Mouse (Mus musculus): ENCODE results near the gene Fyco1. TPM values are rescaled to one million over a fixed set of nuclear protein-coding genes. Genes with fewer than 3 reads are reported as not detected.
A peak's percentile ranks its signal among the peaks of the same experiment; 100 is the strongest.

The Fyco1 gene
- polyA plus RNA-seq, 1 experiment, result 8.7 TPM

DNA sequence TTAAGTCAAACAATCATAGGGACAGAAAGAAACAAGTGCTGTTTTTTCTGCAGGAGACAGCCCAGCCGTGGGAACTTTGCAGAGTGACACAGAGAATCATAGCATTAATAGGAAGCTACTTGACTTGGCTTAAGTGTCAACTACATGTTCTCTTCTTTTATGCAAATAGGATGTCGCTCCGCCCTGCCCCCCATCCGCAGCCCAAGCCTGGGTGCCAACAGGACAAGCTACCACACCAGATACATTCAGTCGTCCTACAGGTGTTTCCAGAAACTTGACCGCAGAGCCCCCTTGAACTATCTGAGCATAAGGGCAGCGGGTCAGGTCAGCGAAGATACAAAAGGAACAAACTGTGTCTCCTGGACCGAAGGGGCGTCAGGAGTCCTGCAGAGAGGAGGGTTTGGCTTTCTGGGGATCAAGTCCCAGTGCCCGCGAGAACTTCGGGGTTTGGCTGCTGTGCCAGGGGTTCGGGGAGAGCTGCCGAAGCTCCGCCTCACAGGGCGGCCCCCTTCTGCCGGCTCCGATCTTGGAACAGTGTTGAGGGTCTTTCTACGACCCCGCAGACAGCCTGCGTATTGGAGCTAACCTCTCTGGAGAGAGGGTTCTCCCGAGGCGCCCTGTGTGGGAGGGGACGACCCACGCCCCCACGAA, 512 bp downstream of the Fyco1 start:
- Histone ChIP-seq H3K27me3 (ENCODE audit: control insufficient read depth, insufficient read depth, insufficient read length) (no peaks in the 10 kb centered on the region), H3K4me2 (ENCODE audit: low read depth) (peak overlapping the region; percentile 76), H3K79me2 (ENCODE audit: control insufficient read depth, insufficient read depth) (peaks cover 22% of the 10 kb centered on the region), H3K4me3 (peak overlapping the region; percentile 71), H3K36me3 (ENCODE audit: control insufficient read depth, insufficient read depth) (no peaks in the 10 kb centered on the region), H3ac (ENCODE audit: control insufficient read depth, insufficient read length) (peak overlapping the region; percentile 6)
- TF ChIP-seq POLR2AphosphoS2 (IDR thresholded peaks at IDR 0.05; ENCODE audit: insufficient read length, low read depth), result peak; percentile 41
- no peak for TF ChIP-seq REST (IDR thresholded peaks at IDR 0.05; ENCODE audit: insufficient read depth, insufficient read length)

DNA sequence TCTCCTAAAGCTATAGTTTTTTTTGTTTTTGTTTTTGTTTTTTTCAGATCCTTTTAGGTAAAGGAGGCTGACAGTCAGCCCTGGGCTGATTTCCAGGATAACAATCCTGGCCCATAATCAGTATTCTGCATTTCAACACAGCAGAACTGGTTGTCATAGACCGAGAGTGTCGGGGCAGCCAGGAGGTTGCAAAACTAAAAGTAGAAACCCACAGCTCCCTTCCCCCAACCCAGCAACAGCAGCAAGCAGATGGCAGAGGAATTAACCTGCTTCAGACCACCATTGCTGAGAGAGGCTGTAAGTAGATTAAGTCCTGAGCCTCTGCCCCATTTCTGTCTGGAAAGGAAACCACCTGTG, 1.0 kb downstream of the Fyco1 start:
- Histone ChIP-seq H3K4me3 (peak overlapping the region; percentile 71), H3K27me3 (ENCODE audit: control insufficient read depth, insufficient read depth, insufficient read length) (no peaks in the 10 kb centered on the region), H3K79me2 (ENCODE audit: control insufficient read depth, insufficient read depth) (peaks cover 23% of the 10 kb centered on the region), H3ac (ENCODE audit: control insufficient read depth, insufficient read length) (peak overlapping the region; percentile 6), H3K36me3 (ENCODE audit: control insufficient read depth, insufficient read depth) (no peaks in the 10 kb centered on the region), H3K4me2 (ENCODE audit: low read depth) (peak overlapping the region; percentile 76)
- no peak for TF ChIP-seq SRF (IDR thresholded peaks at IDR 0.05; ENCODE audit: control insufficient read depth, insufficient read length, low read depth)
- TF ChIP-seq REST (IDR thresholded peaks at IDR 0.05; ENCODE audit: insufficient read depth, insufficient read length), result no peak
- TF ChIP-seq TCF3 (IDR thresholded peaks at IDR 0.05; ENCODE audit: insufficient read length, low read depth), result no peak
- TF ChIP-seq CEBPB (IDR thresholded peaks at IDR 0.05; ENCODE audit: insufficient read depth, poor library complexity, severe bottlenecking), result 0 out of 2 replicates have a peak, but pooled peaks have one; percentile 39
- TF ChIP-seq MAX (IDR thresholded peaks at IDR 0.05; ENCODE audit: low read depth), result no peak
- peak in 1 of 3 experiments; percentile 31 for TF ChIP-seq MYOD1 (IDR thresholded peaks at IDR 0.05; ENCODE audit: control insufficient read depth in 1 of 3, insufficient read length in 2 of 3, low read depth in 2 of 3)

DNA sequence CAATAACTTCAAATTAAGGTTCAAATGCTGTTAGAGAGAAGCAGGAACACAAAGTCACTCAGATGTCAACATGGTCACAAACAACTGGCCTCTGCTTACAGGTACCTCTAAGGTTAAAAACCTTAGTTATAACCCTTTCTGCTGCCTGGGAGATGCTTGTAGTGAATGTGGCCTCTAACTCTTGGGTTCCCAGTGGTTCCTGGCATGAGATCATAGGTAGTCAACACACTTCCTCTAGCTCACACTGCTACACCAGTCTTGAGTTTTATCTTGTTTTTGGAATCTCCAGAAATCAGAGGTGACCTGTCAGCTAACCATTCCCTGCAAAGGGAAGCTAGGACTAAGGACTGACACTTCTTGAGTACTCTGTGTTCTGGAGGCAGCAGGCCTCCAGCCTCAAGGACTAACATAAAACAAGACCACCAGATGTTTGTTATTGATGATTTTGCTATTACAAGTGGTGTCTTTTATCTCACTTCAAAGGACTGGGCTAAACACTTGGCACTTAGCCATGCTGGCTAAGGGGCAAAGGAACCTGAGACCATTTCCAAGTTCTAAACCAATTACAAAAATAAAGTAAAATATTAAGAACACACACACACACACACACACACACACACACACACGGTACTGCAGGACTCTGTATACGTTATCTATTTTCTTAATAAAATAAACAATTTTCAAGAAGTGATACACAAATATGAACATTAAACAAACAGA, 1.6 kb downstream of the Fyco1 start:
- Histone ChIP-seq H3K4me3 (peak overlapping the region; percentile 71), H3K36me3 (ENCODE audit: control insufficient read depth, insufficient read depth) (no peaks in the 10 kb centered on the region), H3ac (ENCODE audit: control insufficient read depth, insufficient read length) (no peak overlapping the region), H3K79me2 (ENCODE audit: control insufficient read depth, insufficient read depth) (peaks cover 23% of the 10 kb centered on the region), H3K27me3 (ENCODE audit: control insufficient read depth, insufficient read depth, insufficient read length) (no peaks in the 10 kb centered on the region), H3K4me2 (ENCODE audit: low read depth) (peak overlapping the region; percentile 76)
- TF ChIP-seq POLR2A (IDR thresholded peaks at IDR 0.05; ENCODE audit: insufficient read length, low read depth), result no peak
- TF ChIP-seq TCF12 (IDR thresholded peaks at IDR 0.05; ENCODE audit: insufficient read depth, poor library complexity, severe bottlenecking), result no peak
- TF ChIP-seq CEBPB (IDR thresholded peaks at IDR 0.05; ENCODE audit: insufficient read depth, poor library complexity, severe bottlenecking), result no peak
- TF ChIP-seq USF1 (IDR thresholded peaks at IDR 0.05; ENCODE audit: low read depth), result no peak
- no peak for TF ChIP-seq MAX (IDR thresholded peaks at IDR 0.05; ENCODE audit: low read depth)
- no peak for TF ChIP-seq POLR2AphosphoS2 (IDR thresholded peaks at IDR 0.05; ENCODE audit: insufficient read length, low read depth)
- no peak for TF ChIP-seq MYOD1 (IDR thresholded peaks at IDR 0.05; ENCODE audit: control insufficient read depth in 1 of 3, insufficient read length in 2 of 3, low read depth in 2 of 3)
- TF ChIP-seq REST (IDR thresholded peaks at IDR 0.05; ENCODE audit: insufficient read depth, insufficient read length), result no peak
- no peak for TF ChIP-seq SRF (IDR thresholded peaks at IDR 0.05; ENCODE audit: control insufficient read depth, insufficient read length, low read depth)
- TF ChIP-seq E2F4 (IDR thresholded peaks at IDR 0.05; ENCODE audit: insufficient read depth), result no peak
- no peak for TF ChIP-seq MYOG (IDR thresholded peaks at IDR 0.05; ENCODE audit: control insufficient read depth in 1 of 3, insufficient read depth in 1 of 3, insufficient read length in 2 of 3, low read depth in 2 of 3)
- no peak for TF ChIP-seq TCF3 (IDR thresholded peaks at IDR 0.05; ENCODE audit: insufficient read length, low read depth)

DNA sequence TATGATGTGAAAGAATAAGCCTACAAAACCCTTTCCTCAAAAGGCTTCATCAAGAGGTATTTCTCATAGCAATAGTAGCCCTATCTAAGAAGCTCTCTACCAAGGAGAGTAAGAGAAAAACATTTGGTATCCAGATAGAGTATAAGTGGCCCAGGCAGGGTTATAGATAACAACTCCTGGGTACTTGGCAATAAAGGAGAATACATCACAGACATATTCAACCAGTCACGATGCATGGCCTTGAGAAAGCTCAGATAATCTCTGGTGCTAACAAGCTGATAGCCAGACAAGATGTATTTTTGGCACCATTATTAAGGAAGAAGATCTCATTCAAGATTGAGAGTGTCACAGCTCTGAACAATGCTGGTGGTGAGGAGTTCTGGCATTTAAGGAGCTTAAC, 5.2 kb downstream of the Fyco1 start:
- TF ChIP-seq SRF (IDR thresholded peaks at IDR 0.05; ENCODE audit: control insufficient read depth, insufficient read length, low read depth) (no peak), MAX (IDR thresholded peaks at IDR 0.05; ENCODE audit: low read depth) (no peak), TCF12 (IDR thresholded peaks at IDR 0.05; ENCODE audit: insufficient read depth, poor library complexity, severe bottlenecking) (no peak), CEBPB (IDR thresholded peaks at IDR 0.05; ENCODE audit: insufficient read depth, poor library complexity, severe bottlenecking) (no peak), POLR2AphosphoS2 (IDR thresholded peaks at IDR 0.05; ENCODE audit: insufficient read length, low read depth) (no peak), MYOD1 (IDR thresholded peaks at IDR 0.05; ENCODE audit: control insufficient read depth in 1 of 3, insufficient read length in 2 of 3, low read depth in 2 of 3) (no peak), E2F4 (IDR thresholded peaks at IDR 0.05; ENCODE audit: insufficient read depth) (no peak), MYOG (IDR thresholded peaks at IDR 0.05; ENCODE audit: control insufficient read depth in 1 of 3, insufficient read depth in 1 of 3, insufficient read length in 2 of 3, low read depth in 2 of 3) (no peak), USF1 (IDR thresholded peaks at IDR 0.05; ENCODE audit: low read depth) (no peak), TCF3 (IDR thresholded peaks at IDR 0.05; ENCODE audit: insufficient read length, low read depth) (no peak), REST (IDR thresholded peaks at IDR 0.05; ENCODE audit: insufficient read depth, insufficient read length) (no peak), POLR2A (IDR thresholded peaks at IDR 0.05; ENCODE audit: insufficient read length, low read depth) (no peak)
- H3K4me3 ChIP-seq, result no peak overlapping the region

DNA sequence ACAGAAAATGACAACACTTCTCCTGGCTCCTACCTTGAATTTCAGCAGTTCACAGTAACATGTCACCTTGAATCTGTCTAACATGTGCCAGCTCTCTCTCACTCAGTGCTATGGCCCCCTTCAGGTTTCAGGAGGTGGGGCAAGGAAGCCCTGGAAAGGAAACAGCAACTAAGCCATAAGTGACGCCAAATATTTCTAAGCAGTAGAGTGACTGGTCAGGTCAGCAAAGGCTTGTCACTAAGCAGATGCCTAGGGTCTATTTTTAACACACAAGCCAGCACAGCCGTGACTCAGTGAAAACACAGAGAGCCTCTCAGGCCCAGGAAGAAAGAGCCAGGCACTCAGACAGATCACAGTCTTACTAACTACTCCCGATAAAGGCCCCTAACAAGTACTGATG, 6.6 kb downstream of the Fyco1 start:
- TF ChIP-seq REST (IDR thresholded peaks at IDR 0.05; ENCODE audit: insufficient read depth, insufficient read length) (no peak), SRF (IDR thresholded peaks at IDR 0.05; ENCODE audit: control insufficient read depth, insufficient read length, low read depth) (no peak), TCF3 (IDR thresholded peaks at IDR 0.05; ENCODE audit: insufficient read length, low read depth) (no peak), MYOG (IDR thresholded peaks at IDR 0.05; ENCODE audit: control insufficient read depth in 1 of 3, insufficient read depth in 1 of 3, insufficient read length in 2 of 3, low read depth in 2 of 3) (no peak), MAX (IDR thresholded peaks at IDR 0.05; ENCODE audit: low read depth) (no peak), POLR2AphosphoS2 (IDR thresholded peaks at IDR 0.05; ENCODE audit: insufficient read length, low read depth) (no peak), USF1 (IDR thresholded peaks at IDR 0.05; ENCODE audit: low read depth) (no peak)
- H3K79me2 ChIP-seq (ENCODE audit: control insufficient read depth, insufficient read depth), result peaks cover 19% of the 10 kb centered on the region
- H3K4me2 ChIP-seq (ENCODE audit: low read depth), result peak overlapping the region; percentile 63
- peaks cover 7% of the 10 kb centered on the region for H3K36me3 ChIP-seq (ENCODE audit: control insufficient read depth, insufficient read depth)
- no peaks in the 10 kb centered on the region for H3K27me3 ChIP-seq (ENCODE audit: control insufficient read depth, insufficient read depth, insufficient read length)
- no peak overlapping the region for H3ac ChIP-seq (ENCODE audit: control insufficient read depth, insufficient read length)
- no peak overlapping the region for H3K4me3 ChIP-seq

More for the DNA sequence above, 5.2 kb downstream of the Fyco1 start:
- H3K27me3 ChIP-seq (ENCODE audit: control insufficient read depth, insufficient read depth, insufficient read length), result no peaks in the 10 kb centered on the region
- H3K36me3 ChIP-seq (ENCODE audit: control insufficient read depth, insufficient read depth), result no peaks in the 10 kb centered on the region
- no peak overlapping the region for H3ac ChIP-seq (ENCODE audit: control insufficient read depth, insufficient read length)
- H3K4me2 ChIP-seq (ENCODE audit: low read depth), result no peak overlapping the region
- peaks cover 23% of the 10 kb centered on the region for H3K79me2 ChIP-seq (ENCODE audit: control insufficient read depth, insufficient read depth)
